Mouse (Mus musculus) left cerebral cortex, postnatal 36 days (tissue): ENCODE measurements at regions not wholly inside any gene's neighbourhood (a gene's known extent, or its start where the extent isn't known, plus 50 kb on each side); places are given as distances from the start of the nearest gene placed in this dataset.
"Not testable (repeated sequence)": the region's sequence is repeated elsewhere in the genome, so short reads cannot be mapped to it uniquely, and the experiment has no call there.

Experiments used
- DNase-seq, 2 experiments: peaks; one replicate each; pipeline ENCODE4 v3.0.0; 2021 to 2022; ENCODE audit warnings: low spot score in 2 of 2, mixed read lengths in 1 of 2
- intact Hi-C: fragments of 180-260 bp; cut with DNase I; formaldehyde crosslinking; loops from one replicate; pipeline ENCODE4 v1.15.1; 2025

GRCm38 (mm10) chr2:135525779-135526178, 133.0 kb upstream of the Plcb4 start:
- no peak for DNase-seq
- intact Hi-C loops = no loop called here

- intact Hi-C loops = no loop called here
- DNase-seq = no peak
Measured at GRCm38 (mm10) chr2:135529619-135530018, 129.2 kb upstream of the Plcb4 start.

GRCm38 (mm10) chr2:135536303-135536871, 122.4 kb upstream of the Plcb4 start:
- intact Hi-C loops = no loop called here

DNA sequence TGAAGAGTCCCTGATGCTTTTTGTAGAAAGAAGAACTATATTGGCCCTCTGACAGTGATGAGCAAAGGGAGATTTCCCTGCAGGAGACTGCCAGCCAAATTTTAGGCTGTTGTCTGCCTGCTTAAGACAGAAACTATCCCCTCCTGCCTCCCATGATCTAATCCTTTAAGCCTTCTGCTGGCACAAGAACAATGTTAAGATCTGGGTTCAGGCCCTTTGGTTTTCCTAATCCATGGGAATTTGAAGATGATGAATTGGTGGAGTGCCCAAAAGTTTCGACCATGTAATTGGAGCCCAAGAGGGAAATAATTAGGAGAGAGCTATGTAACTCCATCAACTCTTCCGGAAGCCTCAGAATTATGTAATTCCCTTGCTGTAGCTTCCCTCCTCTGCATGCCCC, 120.8 kb upstream of the Plcb4 start:
- intact Hi-C loops = no loop called here
- DNase-seq = no peak

More at GRCm38 (mm10) chr2:135536303-135536871, 122.4 kb upstream of the Plcb4 start:
- DNase-seq = no peak

GRCm38 (mm10) chr2:135541058-135541457, 117.8 kb upstream of the Plcb4 start:
- peak; percentile 22 to 33 for DNase-seq
- intact Hi-C loops = no loop called here

DNA sequence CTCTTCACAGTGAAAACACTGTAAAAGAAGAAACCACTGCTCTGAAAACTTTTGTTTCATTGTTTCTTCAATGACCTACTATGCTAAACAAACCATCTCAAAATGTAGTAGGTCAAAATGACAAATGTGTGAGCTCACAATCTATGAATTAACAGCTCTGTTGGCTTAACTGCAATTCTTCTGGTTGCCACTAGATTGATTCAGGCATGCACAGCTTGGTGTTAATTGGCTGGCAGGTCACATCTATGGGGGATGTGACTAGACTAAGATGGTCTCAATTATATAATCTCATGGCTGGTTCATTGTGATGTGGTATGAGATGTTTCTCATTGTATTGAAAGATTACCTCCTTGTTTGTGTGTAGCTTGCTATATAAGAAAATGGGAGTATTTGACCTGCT, 116.9 kb upstream of the Plcb4 start:
- DNase-seq = no peak
- intact Hi-C loops = no loop called here

- no peak for DNase-seq
- intact Hi-C loops = no loop called here
Measured at GRCm38 (mm10) chr2:135544882-135545281, 113.9 kb upstream of the Plcb4 start.

DNA sequence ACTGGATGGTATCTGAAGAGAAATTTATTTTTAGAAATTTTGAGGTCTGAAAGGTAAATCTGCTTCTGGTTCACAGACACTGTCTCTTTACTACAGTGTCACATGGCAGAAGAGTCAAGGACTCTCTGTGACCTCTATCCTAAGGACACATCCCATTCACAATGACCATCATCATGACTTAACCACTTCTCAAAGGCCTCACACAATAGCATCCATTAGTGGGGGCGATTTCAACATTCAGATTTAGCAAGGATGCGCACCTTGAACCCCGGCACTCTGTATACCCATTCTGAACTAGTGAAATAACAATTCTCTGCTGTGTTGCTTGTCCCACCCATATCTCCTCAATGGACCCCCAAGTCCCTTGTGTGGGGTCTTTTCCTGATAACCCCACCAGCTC, 110.8 kb upstream of the Plcb4 start:
- no peak for DNase-seq
- intact Hi-C loops = no loop called here

GRCm38 (mm10) chr2:135553031-135553430, 105.8 kb upstream of the Plcb4 start:
- DNase-seq = no peak
- intact Hi-C loops = no loop called here

DNA sequence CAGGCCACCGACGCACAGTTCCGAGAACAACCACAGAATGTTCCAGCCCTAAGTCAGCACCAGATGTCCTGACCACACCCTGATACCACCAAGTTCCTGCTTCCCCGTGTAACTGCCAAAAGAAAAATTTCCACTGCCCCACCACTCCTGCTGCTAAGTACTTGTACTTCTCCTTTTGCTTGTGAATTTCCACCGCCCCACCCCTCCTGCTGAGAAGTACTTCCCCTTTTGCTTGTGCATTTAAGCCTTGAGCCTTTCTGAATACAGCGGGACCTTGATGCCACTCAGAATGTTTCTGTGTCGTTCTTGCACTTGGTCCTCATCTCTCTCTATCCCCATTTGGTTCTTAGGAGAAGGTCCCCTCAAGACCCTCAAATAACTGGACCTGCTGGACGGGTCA, 100.8 kb upstream of the Plcb4 start:
- DNase-seq, intact Hi-C loops: not testable (repeated sequence)

- DNase-seq = no peak
- intact Hi-C loops = no loop called here
Measured at GRCm38 (mm10) chr2:135559328-135559727, 99.5 kb upstream of the Plcb4 start.

GRCm38 (mm10) chr2:135559933-135560710, 98.7 kb upstream of the Plcb4 start:
- intact Hi-C loops = no loop called here
- DNase-seq = no peak

DNA sequence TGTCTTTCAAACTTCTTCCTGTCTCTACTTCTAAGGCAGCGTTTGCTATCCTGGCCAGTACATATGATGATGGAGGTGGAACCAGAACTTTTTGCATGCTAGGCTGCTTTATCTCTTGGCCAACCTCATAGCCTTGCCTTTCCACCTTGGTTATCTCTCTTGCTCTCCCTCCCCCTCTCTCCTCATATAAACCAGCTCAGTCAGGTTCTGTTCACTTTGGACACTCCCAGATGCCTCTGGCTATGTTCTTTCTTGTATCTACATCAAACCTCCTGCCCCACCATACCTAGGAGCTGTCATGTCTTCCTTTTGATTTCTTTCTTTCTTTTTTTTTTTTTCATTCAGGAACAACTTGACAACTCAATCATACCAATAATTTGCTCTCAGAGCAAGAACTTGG, 98.0 kb upstream of the Plcb4 start:
- intact Hi-C loops = no loop called here
- no peak for DNase-seq

DNA sequence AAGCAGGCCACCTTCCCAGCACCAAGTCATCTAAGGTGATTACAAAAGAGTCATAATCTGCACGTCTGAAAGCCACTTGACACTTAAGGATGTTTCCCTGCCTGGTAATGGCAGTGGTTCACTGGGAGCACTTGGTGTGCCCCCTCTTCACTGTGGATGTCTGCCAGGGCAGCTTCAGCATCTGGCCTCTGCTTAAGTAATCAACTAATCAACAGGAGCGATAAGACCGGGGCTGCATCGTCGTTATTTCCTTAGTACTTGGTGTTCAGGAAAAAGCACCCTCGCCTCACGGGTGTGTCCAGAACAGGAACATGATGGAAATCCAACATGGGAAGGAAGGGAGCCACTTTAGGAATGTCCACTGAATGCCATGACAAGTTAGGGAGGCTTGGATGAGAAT, 97.1 kb upstream of the Plcb4 start:
- intact Hi-C loops = no loop called here
- DNase-seq = no peak

GRCm38 (mm10) chr2:135562140-135562890, 96.5 kb upstream of the Plcb4 start:
- peak; percentile 22 to 33 for DNase-seq
- intact Hi-C loops = no loop called here

DNA sequence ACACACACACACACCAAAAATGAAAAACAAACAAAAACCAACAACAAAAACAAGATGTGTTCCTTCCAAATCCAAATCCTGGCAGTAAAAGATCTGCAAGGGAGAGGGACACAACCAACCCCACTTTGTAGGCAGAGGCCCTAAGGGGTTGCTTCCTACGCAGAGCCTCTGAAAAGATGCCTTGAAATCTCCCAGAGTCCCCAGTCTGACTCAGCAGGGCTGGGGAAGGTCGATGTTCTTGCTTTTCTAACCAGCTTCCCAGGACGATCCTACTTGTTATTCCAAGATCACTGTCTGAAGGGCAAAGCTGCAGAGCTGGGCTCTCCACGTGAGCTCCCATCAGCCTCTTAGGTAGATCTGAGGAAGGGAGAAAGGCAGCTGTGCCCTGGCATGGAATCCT, 94.6 kb upstream of the Plcb4 start:
- intact Hi-C loops = no loop called here
- no peak for DNase-seq

DNA sequence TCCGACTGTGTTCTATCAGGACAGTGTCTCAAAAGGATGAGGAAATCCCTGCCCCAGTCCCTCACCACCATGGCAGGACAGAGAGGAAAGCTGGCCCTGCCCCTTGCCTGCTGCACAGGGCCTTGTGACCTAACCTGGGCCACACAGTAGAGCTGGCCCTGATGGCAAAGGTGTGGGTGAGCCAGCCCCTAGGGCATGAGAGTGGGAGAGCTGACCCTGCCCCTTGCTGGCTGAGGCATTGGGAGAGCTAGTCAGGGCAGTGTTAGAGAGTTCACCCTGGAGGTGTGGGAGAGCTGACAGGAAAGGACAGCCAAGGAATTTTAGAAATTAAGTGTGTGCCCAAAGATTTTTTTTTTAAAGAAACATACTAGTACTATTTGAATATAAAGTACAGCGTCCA, 90.5 kb upstream of the Plcb4 start:
- intact Hi-C loops = no loop called here
- DNase-seq = no peak

DNA sequence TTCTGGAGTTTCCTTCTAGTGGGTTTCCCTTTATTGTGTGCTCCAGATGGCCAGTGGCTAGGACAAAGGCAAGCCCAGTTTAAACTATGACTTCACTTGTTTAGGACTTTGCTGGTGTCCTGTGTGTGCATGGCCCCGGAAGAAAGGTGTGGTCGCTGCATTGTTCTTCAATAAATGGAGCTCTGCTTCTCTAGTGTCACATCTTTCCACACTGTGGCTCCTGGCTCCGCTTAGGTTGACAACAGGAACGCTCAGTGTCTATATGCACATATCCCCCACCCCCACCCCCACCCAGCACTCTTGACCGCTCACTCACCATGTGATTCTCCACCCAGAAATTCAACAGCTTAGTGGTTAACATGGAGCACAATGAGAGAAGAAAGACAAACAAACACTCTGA, 87.2 kb upstream of the Plcb4 start:
- no peak for DNase-seq
- intact Hi-C loops = no loop called here

- intact Hi-C loops = no loop called here
- no peak for DNase-seq
Measured at GRCm38 (mm10) chr2:135577228-135577627, 81.6 kb upstream of the Plcb4 start.

DNA sequence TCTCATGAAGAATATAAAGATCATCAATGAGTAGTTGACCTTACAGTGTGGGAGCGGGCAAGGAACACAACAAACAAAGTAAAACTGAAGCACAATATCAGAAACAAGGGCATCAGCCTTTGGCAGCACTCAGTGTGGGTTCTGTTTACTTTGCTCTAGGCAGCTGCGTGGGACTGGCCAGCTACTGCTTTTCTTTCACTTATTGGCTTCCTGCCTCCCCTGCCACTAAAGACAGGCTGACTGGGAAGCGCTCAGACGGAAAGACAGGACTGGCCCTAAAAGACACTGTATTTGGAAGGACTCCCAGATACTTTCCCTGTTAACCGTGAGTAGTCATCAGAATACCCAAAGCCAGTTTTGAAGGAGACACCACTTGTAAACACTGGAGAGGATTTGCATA, 80.7 kb upstream of the Plcb4 start:
- DNase-seq = no peak

GRCm38 (mm10) chr2:135579514-135579913, 79.3 kb upstream of the Plcb4 start:
- intact Hi-C loops = no loop called here
- DNase-seq = no peak

More for the DNA sequence above, 80.7 kb upstream of the Plcb4 start:
- intact Hi-C loops = no loop called here
